Mouse (Mus musculus) brown adipose tissue, adult 24 weeks (tissue): ENCODE measurements around the gene Htatsf1. TPM values are rescaled to one million over a fixed set of nuclear protein-coding genes. Genes with fewer than 3 reads are reported as not detected.
A peak's percentile ranks its signal among the peaks of the same experiment; 100 is the strongest.

Source experiments
- H3K27ac ChIP-seq: fragments of 200-500 bp; replicated peaks from 2 replicates; pipeline ENCODE4 v1.5.1; 2012; ENCODE audit warnings: low read depth, mild to moderate bottlenecking, low read length
- H3K4me1 ChIP-seq: fragments of 200-500 bp; 2 replicates; pipeline ENCODE4 v1.6.1; 2012; ENCODE audit warnings: low read length, mixed read lengths; ENCODE audit not compliant: control insufficient read depth, insufficient read depth, insufficient read length
- H3K4me3 ChIP-seq: fragments of 200-500 bp; 2 replicates; pipeline ENCODE4 v1.5.1; 2012; ENCODE audit warnings: low read depth, mild to moderate bottlenecking, low read length, moderate library complexity; ENCODE audit not compliant: insufficient read depth
- polyA plus RNA-seq: library from polyadenylated mRNA; stranded (reverse); fragments of >200 nt; gene quantifications from 2 replicates; pipeline ENCODE4 v1.2.4, GENCODE M21; 2012; ENCODE audit not compliant: missing spikeins, insufficient read depth, insufficient read length

Htatsf1 gene
- polyA plus RNA-seq, result 37.3 and 38.0 TPM in 2 replicates

GRCm38 (mm10) chrX:57053174-57053992 lies at the start of gene Htatsf1:
Gene Htatsf1 (plus strand): TSS chrX:57053583.
- Histone ChIP-seq H3K4me3 (peak within 1 kb of the TSS; percentile 98), H3K27ac (peak within 1 kb of the TSS; percentile 98), H3K4me1 (no peaks in the 10 kb centered on the region)

- Histone ChIP-seq H3K4me1 (no peaks in the 10 kb centered on the region), H3K27ac (no peak overlapping the region), H3K4me3 (no peak overlapping the region)
Observed at GRCm38 (mm10) chrX:57012891-57013290, 40.5 kb upstream of the Htatsf1 start.

GRCm38 (mm10) chrX:57042774-57043173 lies 10.6 kb upstream of the Htatsf1 start, which contains the start of gene Brs3:
Gene Brs3 (plus strand): TSS chrX:57043074.
- no peaks in the 10 kb centered on the region for H3K4me1 ChIP-seq
- H3K27ac ChIP-seq, result no peak within 1 kb of the TSS
- no peak within 1 kb of the TSS for H3K4me3 ChIP-seq

GRCm38 (mm10) chrX:57043869-57044268 lies 9.5 kb upstream of the Htatsf1 start:
- Histone ChIP-seq H3K4me3 (no peak overlapping the region), H3K27ac (no peak overlapping the region), H3K4me1 (no peaks in the 10 kb centered on the region)

GRCm38 (mm10) chrX:57052848-57053173 lies 572 bp upstream of the Htatsf1 start:
- Histone ChIP-seq H3K4me1 (no peaks in the 10 kb centered on the region), H3K27ac (no peak overlapping the region), H3K4me3 (peak overlapping the region; percentile 98)

GRCm38 (mm10) chrX:57053993-57054385 lies 606 bp downstream of the Htatsf1 start:
- Histone ChIP-seq H3K4me1 (no peaks in the 10 kb centered on the region), H3K27ac (no peak overlapping the region), H3K4me3 (peak overlapping the region; percentile 98)

GRCm38 (mm10) chrX:57081496-57081895 lies 28.1 kb downstream of the Htatsf1 start:
- no peak overlapping the region for H3K4me3 ChIP-seq
- H3K4me1 ChIP-seq, result no peaks in the 10 kb centered on the region
- no peak overlapping the region for H3K27ac ChIP-seq

- no peaks in the 10 kb centered on the region for H3K4me1 ChIP-seq
- no peak within 1 kb of the TSS for H3K27ac ChIP-seq
- H3K4me3 ChIP-seq, result no peak within 1 kb of the TSS
Observed at GRCm38 (mm10) chrX:57087806-57088205, 34.4 kb downstream of the Htatsf1 start, which contains the start of gene Vgll1. Gene Vgll1 (plus strand): TSS chrX:57088106.

- Histone ChIP-seq H3K27ac (no peak overlapping the region), H3K4me1 (no peaks in the 10 kb centered on the region), H3K4me3 (no peak overlapping the region)
Observed at GRCm38 (mm10) chrX:57103415-57103814, 50.0 kb downstream of the Htatsf1 start.

GRCm38 (mm10) chrX:57106956-57107355 lies 53.6 kb downstream of the Htatsf1 start:
- H3K4me3 ChIP-seq, result no peak overlapping the region
- H3K4me1 ChIP-seq, result no peaks in the 10 kb centered on the region
- no peak overlapping the region for H3K27ac ChIP-seq

Other genes with a start within 250 kb of the Htatsf1 start
- gene Map7d3, start 231.3 kb upstream of the Htatsf1 start, polyA plus RNA-seq, result 1.4 and 2.1 TPM in 2 replicates
- not detected in 2 replicates for gene Adgrg4, start 183.4 kb upstream of the Htatsf1 start, polyA plus RNA-seq
- not detected in 2 replicates for gene Brs3, start 10.5 kb upstream of the Htatsf1 start, polyA plus RNA-seq
- not detected in 2 replicates for gene Vgll1, start 34.5 kb downstream of the Htatsf1 start, polyA plus RNA-seq
- gene Cd40lg, start 158.6 kb downstream of the Htatsf1 start, polyA plus RNA-seq, result not detected in 2 replicates